Mouse (Mus musculus) adrenal gland, postnatal 36 days (tissue): ENCODE measurements around the gene Adrb1. TPM values are rescaled to one million over a fixed set of nuclear protein-coding genes. Genes with fewer than 3 reads are reported as not detected.

Experiments used
- total RNA-seq, 2 experiments: library from RNA; stranded (reverse); gene quantifications; 2 replicates each; pipeline ENCODE4 v1.2.3; 2021

Gene Adrb1
- total RNA-seq, 2 experiments from 2014 or later = 2.9 to 4.1 TPM

Other genes starting within 250 kb of the Adrb1 start
- gene Dclre1a, start 174.0 kb upstream of the Adrb1 start, total RNA-seq = 10 to 100 TPM; 10.2 to 12.0 TPM
- 10 to 100 TPM; 18.5 to 19.2 TPM for gene Nhlrc2, start 173.9 kb upstream of the Adrb1 start, total RNA-seq
- gene Ccdc186, start 100.0 kb downstream of the Adrb1 start, total RNA-seq = 10 to 100 TPM; 22.9 to 27.2 TPM
- under 1 TPM; 0.07 to 0.10 TPM for gene Tdrd1, start 104.0 kb downstream of the Adrb1 start, total RNA-seq
- not detected for gene Vwa2, start 152.1 kb downstream of the Adrb1 start, total RNA-seq